Mouse (Mus musculus) kidney, postnatal 14 days (tissue): Measurements from ENCODE around the gene Polr1a.
A peak's percentile ranks its signal among the peaks of the same experiment; 100 is the strongest.
"Not testable (repeated sequence)": the region's sequence is repeated elsewhere in the genome, so short reads cannot be mapped to it uniquely, and the experiment has no call there.

Source experiments
- DNase-seq: peaks from one replicate; pipeline ENCODE4 v3.0.0; 2022; ENCODE audit warnings: mixed read lengths

Polr1a gene

DNA sequence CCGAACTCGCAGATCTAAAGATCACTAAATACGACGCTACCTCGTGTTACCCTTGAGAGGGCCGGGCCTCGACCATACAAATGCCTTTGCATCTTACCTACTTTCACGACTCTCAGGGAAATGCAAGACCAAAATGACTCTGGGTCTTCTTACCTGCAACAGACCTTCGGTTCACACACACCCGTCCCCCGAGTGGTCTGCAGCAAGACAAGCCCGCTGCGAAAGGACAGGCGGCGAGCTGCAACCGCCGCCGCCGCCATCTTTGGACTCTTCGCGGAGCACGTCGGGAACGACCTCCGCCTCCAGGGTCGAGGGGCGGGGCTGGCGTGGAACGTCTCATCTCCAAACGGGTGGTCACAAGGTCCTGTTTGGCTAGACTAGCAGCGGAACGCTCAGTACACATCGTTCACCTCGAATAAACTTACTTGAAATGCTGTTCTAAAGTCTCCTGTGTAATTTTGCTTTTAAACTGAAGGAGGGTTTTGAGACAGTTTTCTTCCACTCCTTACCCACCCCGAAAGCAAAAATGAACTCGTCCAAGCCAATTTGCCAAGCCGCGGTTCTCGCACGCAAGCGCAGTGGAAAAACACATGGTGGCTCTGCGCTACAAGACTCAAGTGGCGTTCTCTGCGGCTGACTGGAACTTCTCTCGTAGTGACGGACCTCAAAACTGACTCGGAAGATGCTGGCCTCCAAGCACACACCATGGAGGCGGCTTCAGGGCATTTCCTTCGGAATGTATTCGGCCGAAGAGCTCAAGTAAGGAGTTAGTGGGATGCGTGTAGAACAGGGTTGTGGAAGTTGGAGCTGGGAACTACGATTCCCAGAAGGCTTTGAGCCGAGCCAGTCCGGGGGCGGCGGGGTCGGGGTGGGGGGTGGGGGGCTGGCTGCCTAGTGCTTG lies at the start of gene Polr1a, which contains the start of gene Ptcd3:
Gene Polr1a, plus strand, starts transcription at position 573 of the 901 bp plus-strand sequence.
Gene Ptcd3, minus strand, starts transcription at position 270 of the 901 bp plus-strand sequence.
- DNase-seq: peak; percentile 94

DNA sequence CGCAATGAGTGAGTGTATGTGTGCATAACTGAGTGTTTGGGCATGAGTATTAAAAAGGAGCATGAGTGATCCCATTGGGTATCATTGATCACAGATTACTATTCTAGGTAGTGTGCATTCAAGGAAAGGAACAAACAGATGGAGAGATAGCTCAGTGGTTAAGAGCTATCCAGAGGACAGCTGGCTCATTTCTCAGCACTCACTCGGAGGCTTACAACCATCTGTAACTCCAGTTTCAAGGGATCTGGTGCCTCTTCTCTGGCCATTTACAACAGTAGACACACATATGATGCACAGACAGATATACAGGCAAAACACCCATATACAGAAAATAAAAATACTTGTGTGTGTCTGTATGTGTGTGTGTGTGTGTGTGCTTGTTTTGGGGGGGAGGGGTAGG lies 41.1 kb upstream of the Polr1a start:
- no peak for DNase-seq

DNA sequence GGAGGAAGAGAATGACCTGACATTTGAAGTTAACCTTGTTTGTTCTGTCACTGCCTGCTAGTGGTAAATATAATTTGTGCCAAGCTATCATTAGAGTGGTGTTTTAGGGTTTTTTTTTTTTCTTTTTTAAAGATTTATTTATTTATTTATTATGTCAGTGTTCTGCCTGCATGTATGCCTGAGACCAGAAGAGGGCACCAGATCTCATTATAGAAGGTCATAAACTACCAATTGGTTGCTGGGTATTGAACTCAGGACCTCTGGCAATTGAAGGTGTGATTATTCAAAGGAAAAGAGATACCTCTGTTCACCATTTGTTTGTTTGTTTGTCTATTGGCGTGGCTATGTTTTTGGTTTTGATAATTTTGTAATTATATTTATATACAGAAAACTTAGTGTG lies 40.0 kb upstream of the Polr1a start:
- no peak for DNase-seq

GRCm38 (mm10) chr6:71871396-71871795 lies 37.5 kb upstream of the Polr1a start:
- no peak for DNase-seq

- DNase-seq: no peak
Observed at GRCm38 (mm10) chr6:71877965-71878760, 30.7 kb upstream of the Polr1a start.

GRCm38 (mm10) chr6:71893263-71893662 lies 15.6 kb upstream of the Polr1a start:
- DNase-seq: no peak

GRCm38 (mm10) chr6:71907702-71908235 lies 1.1 kb upstream of the Polr1a start:
- DNase-seq: no peak

GRCm38 (mm10) chr6:71909384-71909783 lies 531 bp downstream of the Polr1a start:
- DNase-seq: no peak

DNA sequence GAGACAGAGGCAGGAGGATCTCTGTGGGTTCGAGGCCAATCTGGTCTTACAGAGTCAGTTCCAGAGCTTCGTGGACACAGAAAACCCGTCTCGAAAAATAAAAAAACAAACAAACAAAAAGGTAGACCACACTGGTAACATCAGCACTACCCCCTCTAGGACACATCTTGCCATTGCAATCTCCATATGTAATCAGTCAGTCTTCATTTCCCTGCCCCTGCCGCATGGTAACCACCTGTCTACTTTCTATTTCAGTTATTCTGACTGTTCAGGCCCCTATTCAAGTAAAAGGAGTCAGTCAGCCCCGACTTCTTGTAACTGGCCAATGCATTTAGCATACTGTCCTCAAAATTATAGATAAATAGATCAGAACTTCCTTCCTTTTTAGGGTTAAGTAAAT lies 987 bp downstream of the Polr1a start:
- no peak for DNase-seq

DNA sequence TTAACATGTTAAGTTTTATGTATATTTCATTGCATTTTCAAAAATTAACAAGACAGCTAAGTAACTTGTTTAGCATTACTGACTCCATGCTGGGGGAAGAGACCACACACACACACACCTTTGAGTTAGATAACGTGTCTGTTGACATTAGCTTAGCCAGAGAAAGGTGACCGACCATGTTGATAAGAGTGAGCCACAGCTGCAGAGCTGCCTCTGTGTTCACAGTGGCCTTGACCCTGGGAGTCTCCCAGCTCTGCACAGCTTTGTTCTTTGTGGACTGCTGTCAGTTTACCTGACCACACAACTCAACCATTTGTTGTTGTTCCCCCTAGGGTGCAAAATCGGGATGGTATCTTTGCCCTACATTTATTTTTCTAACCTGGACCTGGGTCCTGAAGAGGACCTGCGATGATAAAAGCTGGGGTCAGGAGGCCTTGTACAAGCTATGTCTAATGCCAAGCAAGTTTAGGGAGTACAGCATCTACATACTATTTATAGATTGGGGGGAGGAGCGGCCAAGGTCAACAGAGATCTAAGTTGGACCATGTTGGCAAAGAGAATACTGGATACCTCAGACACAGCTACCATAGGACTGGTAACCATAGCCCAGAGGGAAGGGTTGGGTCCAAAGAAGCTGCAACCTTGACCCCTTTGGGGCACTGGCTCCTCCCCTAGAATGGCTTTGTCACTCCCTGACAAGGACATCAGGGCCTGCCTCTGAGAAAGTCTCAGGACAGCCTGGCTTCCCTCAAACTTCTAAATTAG lies 3.0 kb downstream of the Polr1a start:
- no peak for DNase-seq

- no peak for DNase-seq
Observed at GRCm38 (mm10) chr6:71920752-71921151, 11.9 kb downstream of the Polr1a start.

- not testable (repeated sequence) for DNase-seq
Observed at GRCm38 (mm10) chr6:71925233-71925632, 16.4 kb downstream of the Polr1a start.

GRCm38 (mm10) chr6:71927911-71928310 lies 19.1 kb downstream of the Polr1a start:
- peak; percentile 66 for DNase-seq

GRCm38 (mm10) chr6:71930053-71930452 lies 21.2 kb downstream of the Polr1a start:
- DNase-seq: no peak

DNA sequence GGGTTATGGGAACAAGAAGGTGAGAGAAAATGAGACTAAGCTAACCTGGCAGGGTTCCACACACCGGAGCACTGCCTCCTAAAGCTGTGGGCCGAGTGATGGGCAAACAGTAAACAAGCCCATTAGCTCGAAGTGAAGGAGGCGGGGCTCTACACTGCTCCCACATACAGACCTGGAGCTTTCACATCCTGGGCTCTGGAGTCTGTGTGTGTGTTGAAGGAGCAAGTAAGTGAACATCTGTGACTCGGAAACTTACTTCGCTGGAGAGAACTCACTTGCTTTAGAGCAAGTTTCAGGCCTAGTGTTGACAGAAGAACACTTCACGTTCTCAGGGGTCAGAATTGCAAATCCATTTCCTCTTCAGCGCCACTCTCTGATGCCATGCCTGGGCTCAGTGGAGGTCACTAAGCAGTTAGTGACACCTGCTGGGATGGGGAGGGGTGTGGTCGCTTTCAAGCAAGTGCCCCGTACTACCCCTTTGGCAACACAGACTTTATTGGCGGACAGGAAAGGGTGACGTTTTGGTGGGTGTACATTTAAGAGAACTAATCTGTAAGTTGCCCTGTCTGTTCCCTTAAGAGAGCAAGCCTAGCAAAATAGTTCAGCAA lies 22.1 kb downstream of the Polr1a start:
- no peak for DNase-seq

DNA sequence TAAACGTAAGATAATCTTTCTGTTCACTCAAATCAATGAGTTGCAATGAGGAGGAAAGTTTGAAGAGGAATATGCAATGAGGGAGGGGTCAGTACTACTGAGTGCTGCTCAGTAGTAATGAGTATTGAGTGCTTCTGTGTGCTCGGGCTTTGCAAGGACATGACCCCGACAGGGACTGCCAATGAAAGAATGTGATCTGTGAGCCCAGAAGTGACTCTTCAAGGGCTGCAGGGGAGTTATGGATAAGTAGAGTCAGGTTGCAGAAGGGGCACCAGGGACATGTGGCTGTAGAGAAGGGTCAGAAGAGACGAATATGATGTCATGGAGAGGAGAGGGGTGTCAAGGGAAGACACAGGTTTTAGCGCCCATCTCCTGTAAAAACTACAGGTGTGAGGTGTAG lies 23.5 kb downstream of the Polr1a start:
- no peak for DNase-seq

DNA sequence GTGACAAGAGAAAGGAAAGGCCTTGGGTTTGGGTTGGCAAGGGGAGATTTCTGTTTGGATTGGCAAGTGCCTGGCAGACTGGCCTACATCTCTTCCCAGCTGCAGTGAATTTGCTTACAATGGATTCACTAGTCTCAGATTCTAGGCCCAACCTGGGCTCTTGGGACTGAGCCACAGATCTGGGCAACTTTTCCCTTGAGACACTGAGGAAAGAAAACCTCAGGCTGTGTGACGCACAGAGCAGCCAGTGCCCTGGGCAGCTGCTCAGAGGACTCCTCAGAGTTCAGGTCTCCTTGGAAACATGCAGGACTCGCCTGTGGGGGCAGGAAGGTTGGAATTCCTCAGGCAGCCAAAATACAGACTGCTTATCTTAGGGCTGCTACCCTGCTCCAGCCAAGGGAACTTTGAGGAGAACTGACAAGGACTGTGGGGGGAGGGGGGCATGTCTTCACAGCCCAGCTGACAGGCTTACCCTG lies 25.3 kb downstream of the Polr1a start:
- peak; percentile 58 for DNase-seq

DNA sequence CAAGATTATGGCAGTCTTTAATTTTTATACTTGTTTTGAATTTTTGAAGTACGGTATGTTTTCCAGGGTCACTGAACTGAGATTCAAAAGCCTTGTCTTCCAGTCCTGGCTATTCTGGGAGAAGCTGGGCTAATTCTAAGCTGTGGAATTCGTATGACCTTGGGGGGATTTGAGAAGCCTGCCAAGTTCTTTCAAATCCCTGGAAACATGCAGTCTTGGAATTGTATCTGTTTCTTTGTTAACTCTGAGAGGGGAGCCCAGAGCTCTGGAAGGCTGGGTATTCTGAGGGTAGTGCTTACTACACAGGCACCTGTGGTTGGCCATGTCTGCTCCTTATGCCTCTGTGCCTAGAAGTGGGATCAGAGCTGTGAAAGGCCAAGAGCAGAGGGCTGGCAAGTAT lies 26.9 kb downstream of the Polr1a start:
- peak; percentile 63 for DNase-seq

GRCm38 (mm10) chr6:71940912-71941311 lies 32.1 kb downstream of the Polr1a start:
- no peak for DNase-seq

GRCm38 (mm10) chr6:71945101-71945500 lies 36.2 kb downstream of the Polr1a start:
- no peak for DNase-seq

DNA sequence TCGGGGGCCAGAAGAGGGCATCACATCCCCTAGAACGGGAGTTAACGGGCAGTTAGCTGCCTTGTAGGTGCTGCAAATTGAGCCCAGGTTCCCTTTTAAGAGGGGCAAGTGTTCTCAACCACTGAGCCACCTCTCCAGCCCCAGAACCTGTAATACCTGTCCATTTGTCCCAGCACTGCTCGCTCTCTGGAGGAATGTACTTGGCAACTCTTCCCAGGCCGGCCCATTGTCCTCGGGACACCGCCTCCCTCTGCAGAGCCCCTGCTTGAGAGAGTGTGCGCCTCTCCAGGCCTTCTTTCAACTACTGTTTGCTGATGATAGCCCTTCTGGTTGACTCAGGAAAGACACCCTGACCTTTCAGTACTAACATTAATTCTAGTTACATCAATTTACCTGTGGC lies 37.3 kb downstream of the Polr1a start:
- DNase-seq: no peak

GRCm38 (mm10) chr6:71949721-71950120 lies 40.9 kb downstream of the Polr1a start:
- DNase-seq: no peak
